Comparison of ENCODE assay signal across 30 mouse cellular contexts in the genomic region with DNA sequence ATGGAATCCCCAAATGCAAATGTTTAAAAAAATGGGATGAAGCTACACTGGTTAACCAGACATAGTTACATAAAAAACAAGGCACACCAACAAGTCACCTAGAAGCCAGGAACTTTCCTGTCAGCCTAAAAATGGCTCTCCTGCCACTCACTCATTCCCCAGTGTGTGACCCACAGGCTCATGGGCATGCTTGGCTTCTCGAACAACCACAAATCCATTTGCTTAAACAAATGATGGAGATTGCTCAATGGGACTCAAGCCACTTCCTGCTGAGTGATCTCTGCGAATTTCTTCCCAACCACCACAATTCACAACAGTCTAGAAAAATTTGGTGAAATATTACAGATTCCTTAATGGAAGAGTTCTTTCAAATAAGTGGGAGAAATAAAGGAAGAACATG. TPM values are rescaled to one million over a fixed set of nuclear protein-coding genes. Genes with fewer than 3 reads are reported as not detected.
DNase-seq lines count a peak whose midpoint lies in the region; ATAC-seq and TF ChIP-seq lines count a peak whose summit lies in the region.
"Had no signal": no experiment of that assay in that cellular context is flagged by ENCODE, and none has a peak within 500 bp of the region (broad histone marks: within the 10 kb centered on the region; RNA-seq: fewer than 3 reads in every experiment).

No protein-coding gene starts in this region.

- no peaks in the 10 kb centered on the region for H3K79me2 ChIP-seq in macrophage (ENCODE audit: inconsistent target)

- POLR2A ChIA-PET in Patski (lab: Charles Lee) = no interaction called here

- H3K27ac ChIP-seq in macrophage = peak overlapping the region; percentile 98
- H3K27ac ChIP-seq: embryonic facial prominence, embryonic 10.5 days; embryonic facial prominence, embryonic 15.5 days; forebrain, embryonic 15.5 days; gastrocnemius, adult 2 months; heart, adult 2 months; heart, embryonic 13.5 days; hindbrain, embryonic 14.5 days; liver, embryonic 15.5 days; lung, embryonic 15.5 days; midbrain, embryonic 13.5 days; neural tube, embryonic 13.5 days; stomach, embryonic 15.5 days had no signal

- in situ Hi-C loops in Patski (cut with MboI; ENCODE audit: low pct_unique_long_range_greater_than_20kb) = no loop called here

- 0% methylated on average over 2 of the region's 2 CpGs for WGBS in macrophage (ENCODE audit: missing documents)

- DNase-seq in cerebellum, postnatal 10 days = peak; percentile 11 to 12
- DNase-seq in cerebellum, adult 9-11 months = no peak
- DNase-seq in 3T3-L1 (ENCODE audit: low read depth, low spot score) = peak; percentile 28
- peak; percentile 22 for DNase-seq in Patski (ENCODE audit: low read depth, low spot score)
- no peak for DNase-seq in frontal cortex, postnatal 25 days (ENCODE audit: low spot score in 2 of 2)
- no peak for DNase-seq in adrenal gland, adult 18-20 months (ENCODE audit: low spot score in 2 of 2)
- no peak for DNase-seq in urinary bladder, adult 18-20 months (ENCODE audit: low spot score in 2 of 2)
- DNase-seq: adrenal gland, postnatal 14 days; cerebellum, adult 11-12 months; gastrocnemius, adult 2 months; gastrocnemius, postnatal 36 days; heart, adult 2 months; heart, postnatal 10 days; kidney, adult 9 months; kidney, postnatal 10 days; liver; thymus, postnatal 14 days had no signal

- CTCF ChIA-PET in Patski (lab: Charles Lee) = no interaction called here

- TF ChIP-seq CTCF in Patski (IDR thresholded peaks at IDR 0.05) = no peak

- H3K27me3 ChIP-seq in Patski = no peaks in the 10 kb centered on the region
- H3K27me3 ChIP-seq: embryonic facial prominence, embryonic 15.5 days; forebrain, embryonic 15.5 days; heart, embryonic 13.5 days; liver, embryonic 15.5 days; lung, embryonic 15.5 days; midbrain, embryonic 13.5 days; neural tube, embryonic 13.5 days; stomach, embryonic 15.5 days had no signal

- no peak overlapping the region for H3K4me3 ChIP-seq in macrophage (ENCODE audit: inconsistent target)
- H3K4me3 ChIP-seq: embryonic facial prominence, embryonic 10.5 days; embryonic facial prominence, embryonic 15.5 days; forebrain, embryonic 15.5 days; gastrocnemius, adult 2 months; heart, adult 2 months; heart, embryonic 13.5 days; liver, embryonic 15.5 days; lung, embryonic 15.5 days; midbrain, embryonic 13.5 days; neural tube, embryonic 13.5 days; stomach, embryonic 15.5 days had no signal

- ATAC-seq in Patski = no peak
- ATAC-seq: CD4-positive, CD25-positive, alpha-beta regulatory T cell, adult 4 months; forebrain, embryonic 15.5 days; intestine, postnatal 0 days; midbrain, embryonic 13.5 days had no signal

- H3K36me3 ChIP-seq in macrophage (ENCODE audit: inconsistent target) = peaks cover 5% of the 10 kb centered on the region; the same call in 1 of the 2 replicates

RNA-seq across cellular contexts. Expression of a gene that starts 52.2 kb away (rescaled TPM):
- polyA plus RNA-seq in Patski (2021) = 81.0 TPM
- 100 to 1,000 TPM in 7 of 26 experiments, 10 to 100 TPM in 19; 34.3 to 192 (median 72.7) TPM for total RNA-seq in macrophage (2018; cell fraction: chromatin; rRNA removed)
- 10 to 100 TPM; 19.3 to 33.4 (median 26.2) TPM for total RNA-seq in macrophage (2018; cell fraction: cytosol; rRNA removed)
- total RNA-seq in macrophage (2018; cell fraction: nucleus; rRNA removed) = 100 to 1,000 TPM in 1 of 26 experiments, 10 to 100 TPM in 25; 17.0 to 132 (median 39.4) TPM
- 29.3 to 47.9 TPM (median 40.1 TPM) in 3 replicates for polyA plus RNA-seq in macrophage (2018)
- 10 to 100 TPM; 37.1 to 39.2 TPM for total RNA-seq in adrenal gland, adult 18-20 months (2021)

RNA-seq across cellular contexts. Expression of a gene that starts 52.2 kb away (rescaled TPM):
- polyA plus RNA-seq in Patski (2021) (23.4 TPM), macrophage (2018) (17.0 to 25.5 TPM (median 17.4 TPM) in 3 replicates)
- 100 to 1,000 TPM; 111 to 697 (median 227) TPM for total RNA-seq in macrophage (2018; cell fraction: chromatin; rRNA removed)
- total RNA-seq in macrophage (2018; cell fraction: cytosol; rRNA removed) = 10 to 100 TPM; 18.9 to 44.0 (median 32.8) TPM
- 100 to 1,000 TPM in 23 of 26 experiments, 10 to 100 TPM in 3; 82.4 to 426 (median 148) TPM for total RNA-seq in macrophage (2018; cell fraction: nucleus; rRNA removed)
- 100 to 1,000 TPM; 124 to 141 TPM for total RNA-seq in adrenal gland, adult 18-20 months (2021)

Comparison
In these comparisons a context has a peak if more than half of its experiments do, and no peak if none do; other contexts are left out.
1. DNase-seq: peak in cerebellum, postnatal 10 days (2 of 2), 3T3-L1 (single experiment) and Patski (single experiment); none in cerebellum, adult 9-11 months (single experiment), frontal cortex, postnatal 25 days (0 of 2), adrenal gland, adult 18-20 months (0 of 2) and urinary bladder, adult 18-20 months (0 of 2).